Mouse (Mus musculus) spleen, adult 2 months (tissue): ENCODE data around the gene Cpsf3. TPM values are rescaled to one million over a fixed set of nuclear protein-coding genes. Genes with fewer than 3 reads are reported as not detected.

Source experiments
- DNase-seq, 2 experiments: peaks; one replicate each; pipeline versions ENCODE4 v3.0.0 to v3.0.0-alpha.2; 2012 to 2021; ENCODE audit warnings: low spot score in 2 of 2, low read depth in 1 of 2
- H3K27ac ChIP-seq: fragments of 200-500 bp; 2 replicates; pipeline ENCODE4 v1.5.1; 2012; ENCODE audit warnings: low read length, inconsistent platforms; ENCODE audit not compliant: insufficient read depth
- H3K27me3 ChIP-seq: fragments of 200-500 bp; 2 replicates; pipeline ENCODE4 v1.6.1; 2012; ENCODE audit warnings: mild to moderate bottlenecking, moderate library complexity, low read length, inconsistent platforms; ENCODE audit not compliant: control insufficient read depth, insufficient read depth
- H3K36me3 ChIP-seq: fragments of 200-500 bp; 2 replicates; pipeline ENCODE4 v1.6.1; 2012; ENCODE audit warnings: mild to moderate bottlenecking, low read length, inconsistent platforms; ENCODE audit not compliant: control insufficient read depth, insufficient read depth
- H3K4me1 ChIP-seq: fragments of 200-500 bp; 2 replicates; pipeline ENCODE4 v1.6.1; 2011; ENCODE audit warnings: inconsistent platforms; ENCODE audit not compliant: control insufficient read depth, insufficient read depth, insufficient read length
- H3K4me3 ChIP-seq: fragments of 200-500 bp; 2 replicates; pipeline ENCODE4 v1.5.1; 2011; ENCODE audit warnings: mild to moderate bottlenecking, inconsistent platforms; ENCODE audit not compliant: insufficient read depth, insufficient read length; ENCODE audit errors: extremely low read depth
- CTCF ChIP-seq: fragments of 200-500 bp; IDR thresholded peaks from 2 replicates; pipeline ENCODE4 v1.5.1; 2011; ENCODE audit warnings: mild to moderate bottlenecking, inconsistent platforms; ENCODE audit not compliant: insufficient read depth, insufficient read length, insufficient replicate concordance; ENCODE audit errors: extremely low read depth
- POLR2A ChIP-seq: fragments of 200-500 bp; IDR thresholded peaks from 2 replicates; pipeline ENCODE4 v1.6.1; 2011; ENCODE audit warnings: low read depth, low read length, inconsistent platforms
- WGBS: fragments of 180-500 bp; shearing (Covaris S2); methylation state at CpG from one replicate; pipeline ENCODE4 v1.1.7; 2018; 5-methylcytosine and 5-hydroxymethylcytosine counted together
- polyA plus RNA-seq: library from polyadenylated mRNA; depleted of rRNA; stranded (reverse); fragments of >200 nt; gene quantifications from 2 replicates; pipeline ENCODE4 v1.2.3, GENCODE M21; 2012

Cpsf3 gene
- polyA plus RNA-seq, 1 experiment, result 25.4 TPM

GRCm38 (mm10) chr12:21330961-21331576, 45.9 kb downstream of the Cpsf3 start:
- Histone ChIP-seq H3K4me3 (no peak overlapping the region), H3K27ac (no peak overlapping the region), H3K27me3 (no peaks in the 10 kb centered on the region), H3K36me3 (peaks cover 36% of the 10 kb centered on the region), H3K4me1 (peaks cover 3% of the 10 kb centered on the region; the same call in 1 of the 2 replicates)
- TF ChIP-seq POLR2A (no peak), CTCF (no peak)
- DNase-seq, result no peak
- 87% methylated on average over 10 of the region's 10 CpGs for WGBS

- H3K27ac ChIP-seq, result no peak overlapping the region
- no peaks in the 10 kb centered on the region for H3K27me3 ChIP-seq
- no peak overlapping the region for H3K4me3 ChIP-seq
- peaks cover 35% of the 10 kb centered on the region for H3K36me3 ChIP-seq
- H3K4me1 ChIP-seq, result peaks cover 7% of the 10 kb centered on the region
- no peak for DNase-seq
- no peak for TF ChIP-seq CTCF
- no peak for TF ChIP-seq POLR2A
- WGBS, result 88% methylated on average over 6 of the region's 6 CpGs
Measured at GRCm38 (mm10) chr12:21331711-21332110, 46.5 kb downstream of the Cpsf3 start.

GRCm38 (mm10) chr12:21333021-21333420, 47.8 kb downstream of the Cpsf3 start:
- H3K27me3 ChIP-seq, result no peaks in the 10 kb centered on the region
- no peak overlapping the region for H3K4me3 ChIP-seq
- no peak overlapping the region for H3K27ac ChIP-seq
- peaks cover 32% of the 10 kb centered on the region for H3K36me3 ChIP-seq
- TF ChIP-seq CTCF (no peak), POLR2A (no peak)
- H3K4me1 ChIP-seq, result peaks cover 14% of the 10 kb centered on the region
- 94% methylated on average over 7 of the region's 7 CpGs for WGBS
- DNase-seq, result no peak

GRCm38 (mm10) chr12:21333766-21334165, 48.6 kb downstream of the Cpsf3 start:
- WGBS, result 95% methylated on average over 5 of the region's 5 CpGs
- Histone ChIP-seq H3K27me3 (no peaks in the 10 kb centered on the region), H3K27ac (no peak overlapping the region), H3K4me3 (no peak overlapping the region), H3K4me1 (peaks cover 14% of the 10 kb centered on the region), H3K36me3 (peaks cover 31% of the 10 kb centered on the region)
- no peak for DNase-seq
- TF ChIP-seq POLR2A, result no peak
- no peak for TF ChIP-seq CTCF

- DNase-seq, result peak; percentile 74
- no peak overlapping the region for H3K4me3 ChIP-seq
- peaks cover 14% of the 10 kb centered on the region for H3K4me1 ChIP-seq
- H3K27ac ChIP-seq, result peak overlapping the region; percentile 45; the same call in 1 of the 2 replicates
- 22% methylated on average over 7 of the region's 7 CpGs for WGBS
- peaks cover 24% of the 10 kb centered on the region for H3K36me3 ChIP-seq
- no peaks in the 10 kb centered on the region for H3K27me3 ChIP-seq
- TF ChIP-seq CTCF (no peak), POLR2A (no peak)
Measured at GRCm38 (mm10) chr12:21335869-21336268, 50.7 kb downstream of the Cpsf3 start.

- Histone ChIP-seq H3K27me3 (no peaks in the 10 kb centered on the region), H3K4me1 (peaks cover 14% of the 10 kb centered on the region), H3K4me3 (no peak overlapping the region), H3K27ac (no peak overlapping the region), H3K36me3 (peaks cover 21% of the 10 kb centered on the region)
- no peak for TF ChIP-seq CTCF
- no peak for TF ChIP-seq POLR2A
- WGBS, result 92% methylated on average over 5 of the region's 5 CpGs
- DNase-seq, result no peak
Measured at GRCm38 (mm10) chr12:21337171-21337570, 52.0 kb downstream of the Cpsf3 start.

- DNase-seq, result no peak
- no peak overlapping the region for H3K4me3 ChIP-seq
- no peak overlapping the region for H3K27ac ChIP-seq
- no peak for TF ChIP-seq POLR2A
- no peak for TF ChIP-seq CTCF
- peaks cover 19% of the 10 kb centered on the region for H3K36me3 ChIP-seq
- H3K27me3 ChIP-seq, result no peaks in the 10 kb centered on the region
- 79% methylated on average over 5 of the region's 5 CpGs for WGBS
- peaks cover 14% of the 10 kb centered on the region for H3K4me1 ChIP-seq
Measured at GRCm38 (mm10) chr12:21340674-21341073, 55.5 kb downstream of the Cpsf3 start.
